Mouse (Mus musculus): Measurements from ENCODE around the gene Gpd1.

- TF ChIP-seq CTCF (IDR thresholded peaks at IDR 0.05; ENCODE audit: borderline replicate concordance, extremely low read depth, insufficient read depth, insufficient read length) (no peak), POLR2A (IDR thresholded peaks at IDR 0.05; ENCODE audit: borderline replicate concordance, extremely low read depth, insufficient read depth, insufficient read length, poor library complexity, severe bottlenecking) (no peak)
Measured at GRCm38 (mm10) chr15:99671783-99672182, 45.5 kb upstream of the Gpd1 start.

Measured in brain, embryonic 14.5 days (tissue).